Mouse (Mus musculus): ENCODE measurements around the gene Pdcd4. TPM values are rescaled to one million over a fixed set of nuclear protein-coding genes. Genes with fewer than 3 reads are reported as not detected.

Pdcd4 gene
- polyA plus RNA-seq, 1 experiment from 2014 or later = 88.7 TPM

- no peaks in the 10 kb centered on the region; the same call in 1 of the 2 replicates for H3K4me1 ChIP-seq
- no peak overlapping the region for H3K9ac ChIP-seq (replicated peaks)
- 43% methylated on average over 6 of the region's 6 CpGs for WGBS
- H3K9me3 ChIP-seq = 0 out of 2 replicates have a peak, but pooled peaks cover under 1% of the 10 kb centered on the region
- H3K4me2 ChIP-seq (replicated peaks) = no peak overlapping the region
- H3K27ac ChIP-seq (replicated peaks) = 0 out of 2 replicates have a peak overlapping the region, but pooled peaks have one; percentile 15
- no peak overlapping the region for H3K4me3 ChIP-seq
- no peak for ATAC-seq (ENCODE audit: low FRiP score, low read depth)
- H3K27me3 ChIP-seq = peaks cover 32% of the 10 kb centered on the region
- H3K36me3 ChIP-seq = no peaks in the 10 kb centered on the region
Measured at GRCm38 (mm10) chr19:53875246-53875645, 16.8 kb upstream of the Pdcd4 start.

GRCm38 (mm10) chr19:53877779-53878178 lies 14.3 kb upstream of the Pdcd4 start:
- H3K27ac ChIP-seq (replicated peaks) = no peak overlapping the region
- H3K27me3 ChIP-seq = peaks cover 14% of the 10 kb centered on the region
- no peak overlapping the region for H3K4me2 ChIP-seq (replicated peaks)
- no peak overlapping the region for H3K4me3 ChIP-seq
- H3K9ac ChIP-seq (replicated peaks) = no peak overlapping the region
- WGBS = 65% methylated on average over 1 of the region's 1 CpGs
- H3K9me3 ChIP-seq = 0 out of 2 replicates have a peak, but pooled peaks cover 2% of the 10 kb centered on the region
- no peaks in the 10 kb centered on the region for H3K36me3 ChIP-seq
- ATAC-seq (ENCODE audit: low FRiP score, low read depth) = no peak
- no peaks in the 10 kb centered on the region; the same call in 1 of the 2 replicates for H3K4me1 ChIP-seq

GRCm38 (mm10) chr19:53880460-53880859 lies 11.6 kb upstream of the Pdcd4 start:
- Histone ChIP-seq H3K36me3 (no peaks in the 10 kb centered on the region), H3K27me3 (0 out of 2 replicates have a peak, but pooled peaks cover 3% of the 10 kb centered on the region), H3K9ac (replicated peaks) (no peak overlapping the region), H3K4me1 (peaks cover 3% of the 10 kb centered on the region; the same call in 1 of the 2 replicates), H3K27ac (replicated peaks) (no peak overlapping the region), H3K4me2 (replicated peaks) (no peak overlapping the region), H3K9me3 (0 out of 2 replicates have a peak, but pooled peaks cover 2% of the 10 kb centered on the region), H3K4me3 (no peak overlapping the region)
- 60% methylated on average over 1 of the region's 1 CpGs for WGBS
- no peak for ATAC-seq (ENCODE audit: low FRiP score, low read depth)

- no peak overlapping the region for H3K4me2 ChIP-seq (replicated peaks)
- 59% methylated on average over 5 of the region's 5 CpGs for WGBS
- no peaks in the 10 kb centered on the region for H3K36me3 ChIP-seq
- 0 out of 2 replicates have a peak, but pooled peaks cover 2% of the 10 kb centered on the region for H3K9me3 ChIP-seq
- no peak overlapping the region for H3K9ac ChIP-seq (replicated peaks)
- no peak overlapping the region for H3K4me3 ChIP-seq
- H3K4me1 ChIP-seq = peaks cover 6% of the 10 kb centered on the region; the same call in 1 of the 2 replicates
- H3K27me3 ChIP-seq = 0 out of 2 replicates have a peak, but pooled peaks cover 3% of the 10 kb centered on the region
- no peak overlapping the region for H3K27ac ChIP-seq (replicated peaks)
- ATAC-seq (ENCODE audit: low FRiP score, low read depth) = no peak
Measured at GRCm38 (mm10) chr19:53881786-53882185, 10.2 kb upstream of the Pdcd4 start.

- H3K36me3 ChIP-seq = no peaks in the 10 kb centered on the region
- no peak for ATAC-seq (ENCODE audit: low FRiP score, low read depth)
- 21% methylated on average over 10 of the region's 10 CpGs for WGBS
- no peak overlapping the region for H3K4me2 ChIP-seq (replicated peaks)
- no peaks in the 10 kb centered on the region for H3K27me3 ChIP-seq
- no peaks in the 10 kb centered on the region for H3K9me3 ChIP-seq
- no peak overlapping the region for H3K4me3 ChIP-seq
- no peak overlapping the region for H3K27ac ChIP-seq (replicated peaks)
- no peak overlapping the region for H3K9ac ChIP-seq (replicated peaks)
- peaks cover 6% of the 10 kb centered on the region; the same call in 1 of the 2 replicates for H3K4me1 ChIP-seq
Measured at GRCm38 (mm10) chr19:53885450-53885849, 6.6 kb upstream of the Pdcd4 start.

- no peak overlapping the region for H3K4me2 ChIP-seq (replicated peaks)
- H3K27ac ChIP-seq (replicated peaks) = no peak overlapping the region
- H3K4me3 ChIP-seq = no peak overlapping the region
- H3K9me3 ChIP-seq = no peaks in the 10 kb centered on the region
- 86% methylated on average over 10 of the region's 10 CpGs for WGBS
- no peaks in the 10 kb centered on the region for H3K27me3 ChIP-seq
- no peak for ATAC-seq (ENCODE audit: low FRiP score, low read depth)
- H3K36me3 ChIP-seq = no peaks in the 10 kb centered on the region
- H3K4me1 ChIP-seq = peaks cover 6% of the 10 kb centered on the region; the same call in 1 of the 2 replicates
- H3K9ac ChIP-seq (replicated peaks) = no peak overlapping the region
Measured at GRCm38 (mm10) chr19:53886576-53887370, 5.3 kb upstream of the Pdcd4 start.

GRCm38 (mm10) chr19:53887822-53888221 lies 4.2 kb upstream of the Pdcd4 start:
- no peak for ATAC-seq (ENCODE audit: low FRiP score, low read depth)
- H3K4me3 ChIP-seq = no peak overlapping the region
- WGBS = 89% methylated on average over 3 of the region's 3 CpGs
- H3K27me3 ChIP-seq = no peaks in the 10 kb centered on the region
- no peak overlapping the region for H3K27ac ChIP-seq (replicated peaks)
- H3K9me3 ChIP-seq = no peaks in the 10 kb centered on the region
- no peak overlapping the region for H3K9ac ChIP-seq (replicated peaks)
- no peaks in the 10 kb centered on the region for H3K36me3 ChIP-seq
- H3K4me2 ChIP-seq (replicated peaks) = no peak overlapping the region
- H3K4me1 ChIP-seq = peaks cover 11% of the 10 kb centered on the region; the same call in 1 of the 2 replicates

GRCm38 (mm10) chr19:53888331-53888730 lies 3.7 kb upstream of the Pdcd4 start:
- Histone ChIP-seq H3K27me3 (no peaks in the 10 kb centered on the region), H3K36me3 (no peaks in the 10 kb centered on the region), H3K4me3 (no peak overlapping the region), H3K4me2 (replicated peaks) (no peak overlapping the region), H3K4me1 (peaks cover 11% of the 10 kb centered on the region; the same call in 1 of the 2 replicates), H3K27ac (replicated peaks) (no peak overlapping the region), H3K9ac (replicated peaks) (no peak overlapping the region), H3K9me3 (no peaks in the 10 kb centered on the region)
- no peak for ATAC-seq (ENCODE audit: low FRiP score, low read depth)
- 85% methylated on average over 9 of the region's 9 CpGs for WGBS

- WGBS = 82% methylated on average over 5 of the region's 5 CpGs
- H3K36me3 ChIP-seq = no peaks in the 10 kb centered on the region
- H3K27me3 ChIP-seq = no peaks in the 10 kb centered on the region
- H3K9me3 ChIP-seq = no peaks in the 10 kb centered on the region
- H3K4me1 ChIP-seq = peaks cover 11% of the 10 kb centered on the region; the same call in 1 of the 2 replicates
- no peak overlapping the region for H3K27ac ChIP-seq (replicated peaks)
- no peak overlapping the region for H3K4me2 ChIP-seq (replicated peaks)
- no peak overlapping the region for H3K9ac ChIP-seq (replicated peaks)
- ATAC-seq (ENCODE audit: low FRiP score, low read depth) = no peak
- H3K4me3 ChIP-seq = no peak overlapping the region
Measured at GRCm38 (mm10) chr19:53889555-53889954, 2.5 kb upstream of the Pdcd4 start.

GRCm38 (mm10) chr19:53890274-53890673 lies 1.8 kb upstream of the Pdcd4 start:
- Histone ChIP-seq H3K27me3 (no peaks in the 10 kb centered on the region), H3K36me3 (no peaks in the 10 kb centered on the region), H3K4me2 (replicated peaks) (no peak overlapping the region), H3K9ac (replicated peaks) (no peak overlapping the region), H3K4me3 (no peak overlapping the region), H3K27ac (replicated peaks) (no peak overlapping the region), H3K4me1 (peaks cover 10% of the 10 kb centered on the region; the same call in 1 of the 2 replicates), H3K9me3 (no peaks in the 10 kb centered on the region)
- 64% methylated on average over 5 of the region's 5 CpGs for WGBS
- ATAC-seq (ENCODE audit: low FRiP score, low read depth) = no peak

- WGBS = 64% methylated on average over 5 of the region's 5 CpGs
- Histone ChIP-seq H3K4me1 (0 out of 2 replicates have a peak, but pooled peaks cover 5% of the 10 kb centered on the region), H3K9ac (replicated peaks) (no peak overlapping the region), H3K36me3 (no peaks in the 10 kb centered on the region), H3K27me3 (no peaks in the 10 kb centered on the region), H3K9me3 (no peaks in the 10 kb centered on the region), H3K27ac (replicated peaks) (no peak overlapping the region), H3K4me2 (replicated peaks) (no peak overlapping the region), H3K4me3 (no peak overlapping the region)
- no peak for ATAC-seq (ENCODE audit: low FRiP score, low read depth)
Measured at GRCm38 (mm10) chr19:53890781-53891251, 1.2 kb upstream of the Pdcd4 start.

GRCm38 (mm10) chr19:53891569-53891968 lies 462 bp upstream of the Pdcd4 start:
- H3K9ac ChIP-seq (replicated peaks) = no peak overlapping the region
- WGBS = 96% methylated on average over 2 of the region's 2 CpGs
- no peaks in the 10 kb centered on the region for H3K36me3 ChIP-seq
- 0 out of 2 replicates have a peak, but pooled peaks cover 5% of the 10 kb centered on the region for H3K4me1 ChIP-seq
- no peak for ATAC-seq (ENCODE audit: low FRiP score, low read depth)
- H3K27ac ChIP-seq (replicated peaks) = no peak overlapping the region
- no peaks in the 10 kb centered on the region for H3K27me3 ChIP-seq
- no peak overlapping the region for H3K4me3 ChIP-seq
- no peak overlapping the region for H3K4me2 ChIP-seq (replicated peaks)
- no peaks in the 10 kb centered on the region for H3K9me3 ChIP-seq
